Mouse (Mus musculus) embryonic facial prominence, embryonic 15.5 days (tissue): Measurements from ENCODE around the gene Cldnd1. TPM values are rescaled to one million over a fixed set of nuclear protein-coding genes. Genes with fewer than 3 reads are reported as not detected.

Experiments
- ATAC-seq: fragments of 200-750 bp; cut with Nextera tagmentation; 2 replicates; pipeline ENCODE4 v1.8.0; 2017; ENCODE audit warnings: low read depth, moderate TSS enrichment; ENCODE audit not compliant: insufficient number of reproducible peaks, low FRiP score, low TSS enrichment
- H3K27ac ChIP-seq: fragments of 300-500 bp; sonication (generic); replicated peaks from 2 replicates; pipeline ENCODE4 v1.5.1; 2015; ENCODE audit warnings: mild to moderate bottlenecking, inconsistent platforms
- H3K27me3 ChIP-seq: fragments of 300-500 bp; sonication (generic); 2 replicates; pipeline ENCODE4 v1.6.1; 2015; ENCODE audit warnings: inconsistent platforms
- H3K36me3 ChIP-seq: fragments of 300-500 bp; sonication (generic); 2 replicates; pipeline ENCODE4 v1.6.1; 2015; ENCODE audit warnings: mild to moderate bottlenecking, inconsistent platforms
- H3K4me1 ChIP-seq: fragments of 300-500 bp; sonication (generic); 2 replicates; pipeline ENCODE4 v1.6.1; 2015; ENCODE audit warnings: inconsistent platforms
- H3K4me2 ChIP-seq: fragments of 300-500 bp; sonication (generic); replicated peaks from 2 replicates; pipeline ENCODE4 v1.6.1; 2015; ENCODE audit warnings: mild to moderate bottlenecking, inconsistent platforms
- H3K4me3 ChIP-seq: fragments of 300-500 bp; sonication (generic); replicated peaks from 2 replicates; pipeline ENCODE4 v1.5.1; 2015; ENCODE audit warnings: mild to moderate bottlenecking, inconsistent platforms
- H3K9ac ChIP-seq: fragments of 300-500 bp; sonication (generic); 2 replicates; pipeline ENCODE4 v1.6.1; 2015; ENCODE audit warnings: inconsistent platforms
- H3K9me3 ChIP-seq: fragments of 300-500 bp; sonication (generic); replicated peaks from 2 replicates; pipeline ENCODE4 v1.6.1; 2016; ENCODE audit warnings: inconsistent platforms
- WGBS: fragments of 180-500 bp; shearing (Covaris S2); methylation state at CpG from one replicate; pipeline ENCODE4 v1.1.7; 2015; 5-methylcytosine and 5-hydroxymethylcytosine counted together
- microRNA-seq: library from miRNA; unstranded; fragments of <30 nt; microRNA quantifications from one replicate; pipeline ENCODE4, GENCODE M21; 2016; ENCODE audit warnings: borderline number of aligned reads
- polyA plus RNA-seq: library from polyadenylated mRNA; unstranded; fragments of >200 nt; fragmentation: Nextera tagmentation; extraction: Ambion mirVana; gene quantifications from 2 replicates; pipeline ENCODE4 v1.2.1, GENCODE M21; 2015

Cldnd1 gene
- polyA plus RNA-seq, 1 experiment from 2014 or later: 131 TPM

GRCm38 (mm10) chr16:58751314-58751713 is 23.6 kb downstream of the Cldnd1 start:
- Histone ChIP-seq H3K27ac (no peak overlapping the region), H3K27me3 (no peaks in the 10 kb centered on the region), H3K4me3 (no peak overlapping the region), H3K9ac (no peak overlapping the region), H3K36me3 (no peaks in the 10 kb centered on the region), H3K4me1 (no peaks in the 10 kb centered on the region), H3K9me3 (no peaks in the 10 kb centered on the region), H3K4me2 (no peak overlapping the region)
- 17% methylated on average over 1 of the region's 1 CpGs for WGBS
- no peak for ATAC-seq

DNA sequence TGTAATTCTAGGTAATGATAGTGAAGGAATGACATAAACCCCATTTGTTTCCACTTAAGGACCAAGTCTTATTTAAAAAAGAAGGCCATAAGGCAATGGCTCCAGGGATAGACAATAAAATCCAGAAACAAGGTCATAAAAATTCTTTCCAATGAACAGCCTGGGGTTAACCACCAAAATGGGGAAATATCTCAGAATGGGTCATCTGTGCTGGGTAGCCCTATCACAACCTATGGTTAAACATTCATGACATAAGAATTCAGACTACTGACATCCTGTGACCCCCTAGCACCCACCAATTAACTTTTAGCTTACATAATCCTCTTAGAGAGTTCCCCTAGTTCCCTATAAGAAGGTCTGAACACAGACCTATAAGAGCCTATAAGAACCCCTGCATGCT is 28.5 kb downstream of the Cldnd1 start:
- no peaks in the 10 kb centered on the region for H3K36me3 ChIP-seq
- no peak overlapping the region for H3K27ac ChIP-seq
- H3K4me3 ChIP-seq: no peak overlapping the region
- no peak overlapping the region for H3K9ac ChIP-seq
- H3K4me2 ChIP-seq: no peak overlapping the region
- ATAC-seq: no peak
- no peaks in the 10 kb centered on the region for H3K4me1 ChIP-seq
- H3K9me3 ChIP-seq: no peaks in the 10 kb centered on the region
- no peaks in the 10 kb centered on the region for H3K27me3 ChIP-seq

DNA sequence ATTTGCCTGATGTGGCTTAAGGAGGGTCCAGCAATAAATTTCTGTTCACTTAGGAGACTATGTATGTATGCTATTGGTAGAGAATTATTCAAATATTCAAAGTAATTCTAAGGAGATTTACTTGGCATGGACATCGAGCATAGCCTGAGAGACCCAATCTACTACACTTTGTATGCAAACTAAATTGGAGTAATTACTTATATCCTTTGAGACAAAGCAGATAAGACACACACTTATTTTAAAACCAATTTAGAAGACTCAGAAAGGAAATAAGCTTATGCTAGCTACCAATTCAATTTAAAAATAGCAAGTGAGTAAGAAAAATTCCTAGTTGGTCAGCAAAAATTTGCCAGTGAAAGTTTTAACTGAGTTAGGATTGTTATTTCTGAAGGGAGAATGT is 35.4 kb downstream of the Cldnd1 start, which contains the start of gene Olfr172:
Gene Olfr172, minus strand, starts transcription at position 101 of the 400 bp plus-strand sequence.
- no peaks in the 10 kb centered on the region for H3K4me1 ChIP-seq
- no peak for ATAC-seq
- H3K4me3 ChIP-seq: no peak within 1 kb of the TSS
- no peaks in the 10 kb centered on the region for H3K9me3 ChIP-seq
- no peaks in the 10 kb centered on the region for H3K36me3 ChIP-seq
- 76% methylated on average over 1 of the region's 1 CpGs for WGBS
- no peak within 1 kb of the TSS for H3K27ac ChIP-seq
- H3K9ac ChIP-seq: no peak within 1 kb of the TSS
- no peaks in the 10 kb centered on the region for H3K27me3 ChIP-seq
- H3K4me2 ChIP-seq: no peak within 1 kb of the TSS

Small RNA genes lying within 50 kb of the gene (microRNA-seq; reads per million reads assigned to microRNA genes)
- gene Gm27564: not detected

Other genes with a start within 250 kb of the Cldnd1 start
- gene St3gal6, start 203.7 kb upstream of the Cldnd1 start, polyA plus RNA-seq: 15.0 and 17.6 TPM in 2 replicates
- not detected in 2 replicates for gene Gm813, start 110.9 kb upstream of the Cldnd1 start, polyA plus RNA-seq
- gene E330017A01Rik, start 89.2 kb upstream of the Cldnd1 start, polyA plus RNA-seq: not detected in 2 replicates
- 27.1 and 28.9 TPM in 2 replicates for gene Cpox, start 57.6 kb upstream of the Cldnd1 start, polyA plus RNA-seq
- gene Gpr15, start 8.8 kb upstream of the Cldnd1 start, polyA plus RNA-seq: 0.19 TPM in 1 of 2 replicates, not detected in the other
- gene Olfr172, start 35.3 kb downstream of the Cldnd1 start, polyA plus RNA-seq: not detected in 2 replicates
- gene Olfr173, start 72.4 kb downstream of the Cldnd1 start, polyA plus RNA-seq: 0.13 TPM in 1 of 2 replicates, not detected in the other
- not detected in 2 replicates for gene Olfr175-ps1, start 98.9 kb downstream of the Cldnd1 start, polyA plus RNA-seq
- not detected in 2 replicates for gene Olfr177, start 146.9 kb downstream of the Cldnd1 start, polyA plus RNA-seq
- not detected in 2 replicates for gene Olfr178, start 164.2 kb downstream of the Cldnd1 start, polyA plus RNA-seq
- gene Olfr181, start 200.8 kb downstream of the Cldnd1 start, polyA plus RNA-seq: not detected in 2 replicates
- gene Olfr180, start 201.5 kb downstream of the Cldnd1 start, polyA plus RNA-seq: not detected in 2 replicates